Mouse (Mus musculus): ENCODE results near the gene Pcyt1a. TPM values are rescaled to one million over a fixed set of nuclear protein-coding genes. Genes with fewer than 3 reads are reported as not detected.

The Pcyt1a gene
- polyA plus RNA-seq, 1 experiment from 2014 or later: 48.8 TPM

DNA sequence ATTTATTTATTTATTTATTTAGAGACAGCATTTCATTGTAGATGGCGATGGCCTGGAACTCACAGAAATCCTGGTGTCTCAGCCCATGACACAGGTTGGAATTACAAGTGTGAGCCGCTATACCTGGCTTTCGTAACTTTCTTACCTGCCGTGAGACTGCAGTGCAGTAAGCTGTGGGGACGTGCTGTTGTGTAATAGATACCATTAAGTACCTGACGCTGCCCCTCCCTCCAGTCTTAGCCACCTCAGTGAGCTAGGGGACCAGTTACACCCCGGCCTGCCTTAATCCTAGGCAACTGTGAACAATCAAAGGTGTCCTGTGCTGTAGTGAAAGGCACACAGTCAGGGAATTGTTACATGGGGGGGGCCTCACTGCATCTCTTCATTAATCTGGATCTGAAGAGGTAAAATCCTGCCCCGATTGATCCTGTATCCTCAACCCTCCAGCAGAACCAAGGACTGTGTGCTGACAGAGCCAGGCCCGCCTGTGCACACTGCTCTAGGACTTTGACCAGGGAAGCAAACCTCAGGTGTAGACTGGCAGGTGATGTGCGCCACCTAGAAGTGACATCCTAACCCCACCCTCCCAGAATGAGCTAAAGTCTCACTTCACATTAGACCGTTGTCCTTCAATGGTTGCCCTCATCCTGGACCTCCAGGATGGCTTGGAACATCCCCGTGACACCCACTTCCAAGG lies 87.2 kb downstream of the Pcyt1a start:
- 84% methylated on average over 12 of the region's 12 CpGs for WGBS
- Histone ChIP-seq H3K9ac (replicated peaks; ENCODE audit: low read depth, low read length) (no peak overlapping the region), H3K4me3 (replicated peaks; ENCODE audit: low read length) (no peak overlapping the region), H3K9me3 (ENCODE audit: control insufficient read depth, low read length) (no peaks in the 10 kb centered on the region), H3K4me2 (ENCODE audit: low read length) (no peak overlapping the region), H3K4me1 (replicated peaks; ENCODE audit: control insufficient read depth, insufficient read depth, low read length) (peaks cover 14% of the 10 kb centered on the region), H3K36me3 (ENCODE audit: control insufficient read depth, insufficient read depth) (no peaks in the 10 kb centered on the region), H3K27me3 (replicated peaks; ENCODE audit: control insufficient read depth, insufficient read depth, low read length) (no peaks in the 10 kb centered on the region), H3K27ac (ENCODE audit: low read length) (no peak overlapping the region)
- ATAC-seq: no peak

DNA sequence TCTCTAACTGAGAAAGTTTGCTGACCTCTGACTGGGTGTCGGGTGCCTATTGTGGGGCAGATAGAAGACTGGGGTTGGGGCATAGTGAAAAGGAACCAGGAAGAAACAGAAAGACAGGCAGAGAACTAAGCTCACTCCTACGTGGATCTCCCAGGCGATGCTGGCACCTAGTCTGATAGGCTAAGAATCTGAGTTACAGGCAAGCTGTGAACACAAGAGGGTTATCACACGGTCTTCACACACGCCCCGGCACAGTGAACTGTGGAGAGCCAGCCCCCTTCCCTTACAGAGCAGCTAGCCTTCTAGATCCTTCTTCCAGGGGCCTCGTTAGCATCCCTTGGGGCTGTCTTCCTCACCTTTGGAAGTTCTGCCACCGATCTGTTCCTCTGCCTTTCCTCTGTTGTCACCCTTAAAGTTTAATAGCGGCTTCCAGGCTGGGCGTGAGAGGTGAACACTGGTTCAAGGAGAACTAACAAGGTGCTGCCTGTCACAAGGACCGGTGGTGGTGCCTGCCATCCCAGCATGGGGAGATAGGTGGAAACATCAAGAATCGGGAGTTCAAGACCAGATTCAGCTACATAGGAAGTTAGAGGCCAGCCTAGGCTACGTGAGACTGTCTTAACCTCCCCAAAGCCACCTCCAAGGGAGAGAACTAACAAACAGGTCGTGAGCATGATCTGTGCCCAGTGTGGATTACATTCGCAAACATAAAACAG lies 89.1 kb downstream of the Pcyt1a start:
- no peak overlapping the region for H3K4me2 ChIP-seq (ENCODE audit: low read length)
- H3K27me3 ChIP-seq (replicated peaks; ENCODE audit: control insufficient read depth, insufficient read depth, low read length): no peaks in the 10 kb centered on the region
- ATAC-seq: no peak
- 81% methylated on average over 15 of the region's 15 CpGs for WGBS
- H3K9ac ChIP-seq (replicated peaks; ENCODE audit: low read depth, low read length): no peak overlapping the region
- H3K4me1 ChIP-seq (replicated peaks; ENCODE audit: control insufficient read depth, insufficient read depth, low read length): peaks cover 21% of the 10 kb centered on the region
- H3K27ac ChIP-seq (ENCODE audit: low read length): no peak overlapping the region
- H3K36me3 ChIP-seq (ENCODE audit: control insufficient read depth, insufficient read depth): no peaks in the 10 kb centered on the region
- H3K4me3 ChIP-seq (replicated peaks; ENCODE audit: low read length): no peak overlapping the region
- no peaks in the 10 kb centered on the region for H3K9me3 ChIP-seq (ENCODE audit: control insufficient read depth, low read length)

- Histone ChIP-seq H3K9ac (replicated peaks; ENCODE audit: low read depth, low read length) (no peak overlapping the region), H3K4me2 (ENCODE audit: low read length) (no peak overlapping the region), H3K27me3 (replicated peaks; ENCODE audit: control insufficient read depth, insufficient read depth, low read length) (no peaks in the 10 kb centered on the region), H3K36me3 (ENCODE audit: control insufficient read depth, insufficient read depth) (no peaks in the 10 kb centered on the region), H3K27ac (ENCODE audit: low read length) (no peak overlapping the region), H3K4me3 (replicated peaks; ENCODE audit: low read length) (no peak overlapping the region), H3K9me3 (ENCODE audit: control insufficient read depth, low read length) (no peaks in the 10 kb centered on the region), H3K4me1 (replicated peaks; ENCODE audit: control insufficient read depth, insufficient read depth, low read length) (peaks cover 21% of the 10 kb centered on the region)
- WGBS: 33% methylated on average over 9 of the region's 9 CpGs
- no peak for ATAC-seq
Measured at GRCm38 (mm10) chr16:32520372-32520748, 89.6 kb downstream of the Pcyt1a start.

GRCm38 (mm10) chr16:32522578-32523194 lies 92.0 kb downstream of the Pcyt1a start:
- Histone ChIP-seq H3K27ac (ENCODE audit: low read length) (no peak overlapping the region), H3K36me3 (ENCODE audit: control insufficient read depth, insufficient read depth) (no peaks in the 10 kb centered on the region), H3K9me3 (ENCODE audit: control insufficient read depth, low read length) (no peaks in the 10 kb centered on the region), H3K4me1 (replicated peaks; ENCODE audit: control insufficient read depth, insufficient read depth, low read length) (peaks cover 6% of the 10 kb centered on the region; the same call in 1 of the 2 replicates), H3K4me3 (replicated peaks; ENCODE audit: low read length) (no peak overlapping the region), H3K27me3 (replicated peaks; ENCODE audit: control insufficient read depth, insufficient read depth, low read length) (no peaks in the 10 kb centered on the region), H3K4me2 (ENCODE audit: low read length) (no peak overlapping the region), H3K9ac (replicated peaks; ENCODE audit: low read depth, low read length) (no peak overlapping the region)
- no peak for ATAC-seq
- WGBS: 91% methylated on average over 6 of the region's 6 CpGs

DNA sequence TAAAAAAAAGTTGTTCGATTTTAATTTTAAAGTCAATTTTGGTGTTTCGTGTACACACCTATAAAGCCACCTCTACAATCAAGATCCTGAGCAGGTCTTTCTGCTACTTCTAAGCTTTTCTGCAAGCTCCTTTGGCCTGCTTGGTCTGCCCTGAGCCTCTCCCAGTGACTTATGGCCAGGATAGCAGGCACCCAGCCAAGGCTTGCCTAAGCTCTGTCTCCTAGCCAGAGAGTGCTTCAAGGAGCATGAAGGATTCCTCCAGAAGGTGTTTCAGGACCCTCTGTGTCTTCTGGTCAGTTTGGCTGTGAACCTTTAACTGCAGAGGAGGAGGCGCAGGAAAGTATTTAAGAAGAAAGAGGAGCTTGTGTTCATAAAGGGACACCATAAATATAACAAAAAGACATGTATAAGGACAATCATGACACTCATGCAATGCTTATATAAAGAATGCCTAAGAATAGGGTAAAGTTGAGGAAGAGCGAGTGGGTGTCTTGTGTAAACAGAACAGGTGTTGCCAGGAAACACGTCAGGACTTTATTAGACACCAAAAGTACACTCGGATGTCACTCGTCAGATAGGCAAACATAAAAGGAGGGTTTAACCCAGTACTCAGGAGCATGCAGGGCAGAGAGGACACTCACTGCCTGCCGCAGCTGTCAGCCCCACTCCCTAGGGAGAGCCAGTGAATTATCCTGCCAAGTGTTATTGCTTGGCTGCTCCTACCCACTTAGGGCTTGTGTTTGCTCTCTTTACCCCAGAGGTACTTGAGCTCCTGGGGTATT lies 92.9 kb downstream of the Pcyt1a start:
- Histone ChIP-seq H3K9ac (replicated peaks; ENCODE audit: low read depth, low read length) (no peak overlapping the region), H3K4me3 (replicated peaks; ENCODE audit: low read length) (no peak overlapping the region), H3K4me1 (replicated peaks; ENCODE audit: control insufficient read depth, insufficient read depth, low read length) (peaks cover 6% of the 10 kb centered on the region; the same call in 1 of the 2 replicates), H3K36me3 (ENCODE audit: control insufficient read depth, insufficient read depth) (no peaks in the 10 kb centered on the region), H3K27ac (ENCODE audit: low read length) (no peak overlapping the region), H3K27me3 (replicated peaks; ENCODE audit: control insufficient read depth, insufficient read depth, low read length) (no peaks in the 10 kb centered on the region), H3K9me3 (ENCODE audit: control insufficient read depth, low read length) (no peaks in the 10 kb centered on the region), H3K4me2 (ENCODE audit: low read length) (no peak overlapping the region)
- ATAC-seq: no peak
- 74% methylated on average over 8 of the region's 8 CpGs for WGBS

- 59% methylated on average over 5 of the region's 5 CpGs for WGBS
- no peak for ATAC-seq
- no peaks in the 10 kb centered on the region for H3K27me3 ChIP-seq (replicated peaks; ENCODE audit: control insufficient read depth, insufficient read depth, low read length)
- no peak overlapping the region for H3K27ac ChIP-seq (ENCODE audit: low read length)
- no peaks in the 10 kb centered on the region for H3K9me3 ChIP-seq (ENCODE audit: control insufficient read depth, low read length)
- no peaks in the 10 kb centered on the region for H3K36me3 ChIP-seq (ENCODE audit: control insufficient read depth, insufficient read depth)
- H3K4me1 ChIP-seq (replicated peaks; ENCODE audit: control insufficient read depth, insufficient read depth, low read length): peaks cover 6% of the 10 kb centered on the region; the same call in 1 of the 2 replicates
- no peak overlapping the region for H3K9ac ChIP-seq (replicated peaks; ENCODE audit: low read depth, low read length)
- no peak overlapping the region for H3K4me3 ChIP-seq (replicated peaks; ENCODE audit: low read length)
- no peak overlapping the region for H3K4me2 ChIP-seq (ENCODE audit: low read length)
Measured at GRCm38 (mm10) chr16:32524244-32524615, 93.5 kb downstream of the Pcyt1a start.

Other genes with a start within 250 kb of the Pcyt1a start
- 9.9 and 10.2 TPM in 2 replicates for gene Fbxo45, start 183.8 kb upstream of the Pcyt1a start, polyA plus RNA-seq (2015; fragmentation: Nextera tagmentation; extraction: Ambion mirVana)
- 13.9 and 15.7 TPM in 2 replicates for gene Wdr53, start 183.7 kb upstream of the Pcyt1a start, polyA plus RNA-seq (2015; fragmentation: Nextera tagmentation; extraction: Ambion mirVana)
- gene Smco1, start 159.5 kb upstream of the Pcyt1a start, polyA plus RNA-seq (2015; fragmentation: Nextera tagmentation; extraction: Ambion mirVana): 0.17 TPM in 1 of 2 replicates, not detected in the other
- 27.5 and 35.2 TPM in 2 replicates for gene Rnf168, start 153.5 kb upstream of the Pcyt1a start, polyA plus RNA-seq (2015; fragmentation: Nextera tagmentation; extraction: Ambion mirVana)
- gene Ubxn7, start 98.7 kb upstream of the Pcyt1a start, polyA plus RNA-seq (2015; fragmentation: Nextera tagmentation; extraction: Ambion mirVana): 28.8 and 30.4 TPM in 2 replicates
- not detected in 2 replicates for gene Tm4sf19, start 30.4 kb upstream of the Pcyt1a start, polyA plus RNA-seq (2015; fragmentation: Nextera tagmentation; extraction: Ambion mirVana)
- 33.2 and 35.0 TPM in 2 replicates for gene Tctex1d2, start 11.2 kb upstream of the Pcyt1a start, polyA plus RNA-seq (2015; fragmentation: Nextera tagmentation; extraction: Ambion mirVana)
- gene Slc51a, start 57.0 kb downstream of the Pcyt1a start, polyA plus RNA-seq (2015; fragmentation: Nextera tagmentation; extraction: Ambion mirVana): 0.09 TPM in 1 of 2 replicates, not detected in the other
- not detected in 2 replicates for gene Zdhhc19, start 65.3 kb downstream of the Pcyt1a start, polyA plus RNA-seq (2015; fragmentation: Nextera tagmentation; extraction: Ambion mirVana)
- 33.7 and 37.5 TPM in 2 replicates for gene Tfrc, start 178.0 kb downstream of the Pcyt1a start, polyA plus RNA-seq (2015; fragmentation: Nextera tagmentation; extraction: Ambion mirVana)
- 15.0 and 21.9 TPM in 2 replicates for gene Tnk2, start 213.0 kb downstream of the Pcyt1a start, polyA plus RNA-seq (2015; fragmentation: Nextera tagmentation; extraction: Ambion mirVana)